Mouse (Mus musculus) G1E (cell line): ENCODE data around the gene Myzap.

Experiments used
- CTCF ChIP-seq: IDR thresholded peaks from 2 replicates; pipeline ENCODE4 v1.5.1; 2012; ENCODE audit warnings: low read depth, low read length, inconsistent platforms, mixed read lengths
- GATA1 ChIP-seq: IDR thresholded peaks from 2 replicates; pipeline ENCODE4 v1.6.1; 2012; ENCODE audit warnings: borderline replicate concordance, low read length, inconsistent platforms, mixed read lengths
- GATA2 ChIP-seq: IDR thresholded peaks from 2 replicates; pipeline ENCODE4 v1.6.1; 2012; ENCODE audit warnings: low read depth, low read length, inconsistent platforms, borderline replicate concordance
- POLR2AphosphoS5 ChIP-seq: IDR thresholded peaks from 2 replicates; pipeline ENCODE4 v1.6.1; 2012; ENCODE audit warnings: low read depth, low read length, inconsistent platforms; ENCODE audit not compliant: insufficient replicate concordance
- TAL1 ChIP-seq: conservative IDR thresholded peaks from 2 replicates; pipeline ENCODE4 v1.6.1; 2012; ENCODE audit warnings: low read depth, low read length, inconsistent platforms, mixed read lengths

- no peak for TF ChIP-seq GATA2
- no peak for TF ChIP-seq CTCF
- no peak for TF ChIP-seq TAL1
- no peak for TF ChIP-seq GATA1
- no peak for TF ChIP-seq POLR2AphosphoS5
Measured at GRCm38 (mm10) chr9:71612981-71613380, 20.8 kb upstream of the Myzap start.
